Comparison of ENCODE assay signal across 10 mouse cellular contexts in the genomic region with DNA sequence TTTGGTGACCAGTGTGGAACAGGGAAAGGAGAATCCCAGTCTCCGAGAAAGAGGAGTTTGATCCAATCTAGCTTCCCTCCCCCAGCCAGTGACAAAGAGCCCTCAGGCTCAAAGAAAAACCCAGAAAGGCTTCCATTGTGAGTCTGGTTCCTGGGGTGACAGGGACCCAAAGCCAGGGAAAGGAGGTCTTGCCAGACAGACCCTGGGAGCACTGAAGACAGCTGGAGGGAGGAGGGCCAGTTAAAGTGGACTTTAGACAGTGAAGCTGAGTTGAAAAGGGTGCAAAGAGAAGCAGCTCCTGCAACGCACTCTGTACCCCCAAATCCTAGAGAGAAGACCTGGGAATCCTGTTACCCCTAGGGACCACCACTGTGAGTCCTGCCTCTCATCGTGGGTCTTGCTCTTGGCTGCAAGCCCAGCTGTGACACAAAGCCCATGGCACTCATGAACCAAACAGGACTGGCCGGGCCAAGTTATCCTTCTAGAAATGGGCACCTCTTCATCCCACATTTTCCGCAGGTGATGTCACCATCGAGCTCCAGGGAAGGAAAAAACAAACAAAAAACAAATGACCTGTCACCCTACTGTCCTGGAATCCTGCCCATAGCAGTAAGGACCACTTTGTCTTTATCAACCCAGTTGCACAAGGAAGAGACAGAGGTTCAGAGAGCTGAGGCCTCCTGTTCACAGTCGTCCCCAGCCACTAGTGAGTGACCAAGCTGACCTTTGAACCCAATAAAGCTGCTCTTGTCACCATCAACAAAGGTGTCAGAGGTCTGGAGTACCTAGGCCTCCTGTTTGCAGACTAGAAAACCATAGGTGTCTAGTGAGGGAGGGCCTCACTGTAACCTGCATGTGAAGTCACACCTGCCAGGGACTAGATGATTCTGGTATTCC. TPM values are rescaled to one million over a fixed set of nuclear protein-coding genes. Genes with fewer than 3 reads are reported as not detected.
A peak's percentile ranks its signal among the peaks of the same experiment; 100 is the strongest.
DNase-seq lines count a peak whose midpoint lies in the region; ATAC-seq and TF ChIP-seq lines count a peak whose summit lies in the region.
"Had no signal": no experiment of that assay in that cellular context is flagged by ENCODE, and none has a peak within 500 bp of the region (broad histone marks: within the 10 kb centered on the region; RNA-seq: fewer than 3 reads in every experiment).

No protein-coding gene starts in this region.

- H3K27me3 ChIP-seq in forebrain, embryonic 13.5 days: no peaks in the 10 kb centered on the region
- H3K27me3 ChIP-seq in forebrain, embryonic 11.5 days (ENCODE audit: control insufficient read depth, insufficient read depth, low read length): no peaks in the 10 kb centered on the region
- no peaks in the 10 kb centered on the region for H3K27me3 ChIP-seq in liver, embryonic 14.5 days (ENCODE audit: control insufficient read depth, insufficient read depth, low read length)
- H3K27me3 ChIP-seq in liver, embryonic 12.5 days (replicated peaks): peaks cover 16% of the 10 kb centered on the region; the same call in 1 of the 2 replicates
- no peaks in the 10 kb centered on the region for H3K27me3 ChIP-seq in forebrain, embryonic 16.5 days (replicated peaks; ENCODE audit: control insufficient read depth, insufficient read depth, low read length)
- H3K27me3 ChIP-seq in liver, embryonic 16.5 days (ENCODE audit: control insufficient read depth, insufficient read depth, low read depth, low read length): no peaks in the 10 kb centered on the region

- no peak for TF ChIP-seq EP300 in liver, embryonic 14.5 days (IDR thresholded peaks at IDR 0.05; ENCODE audit: low read depth)

- peak overlapping the region; percentile 65 for H3K27ac ChIP-seq in forebrain, embryonic 13.5 days
- no peak overlapping the region for H3K27ac ChIP-seq in forebrain, embryonic 11.5 days (ENCODE audit: low read depth, low read length)
- no peak overlapping the region for H3K27ac ChIP-seq in liver, embryonic 14.5 days
- no peak overlapping the region for H3K27ac ChIP-seq in liver, embryonic 12.5 days
- H3K27ac ChIP-seq in forebrain, embryonic 16.5 days (ENCODE audit: low read length): peak overlapping the region; percentile 72
- no peak overlapping the region for H3K27ac ChIP-seq in liver, embryonic 16.5 days (ENCODE audit: low read length)
- H3K27ac ChIP-seq: midbrain, embryonic 12.5 days had no signal

- DNase-seq in forebrain, embryonic 11.5 days (ENCODE audit: low spot score): no peak
- no peak for DNase-seq in liver, embryonic 14.5 days (ENCODE audit: low read depth in 3 of 3, low spot score in 3 of 3)
- DNase-seq in thymus, postnatal 25 days: no peak
- no peak for DNase-seq in gastrocnemius, postnatal 14 days
- DNase-seq: B cell, adult 2 months had no signal

- no peak for TF ChIP-seq CTCF in liver, embryonic 14.5 days (IDR thresholded peaks at IDR 0.05; ENCODE audit: low read depth)

- no peaks in the 10 kb centered on the region for H3K9me3 ChIP-seq in forebrain, embryonic 13.5 days (replicated peaks)
- no peaks in the 10 kb centered on the region for H3K9me3 ChIP-seq in forebrain, embryonic 11.5 days (ENCODE audit: control insufficient read depth, low read length)
- no peaks in the 10 kb centered on the region for H3K9me3 ChIP-seq in liver, embryonic 14.5 days (ENCODE audit: control insufficient read depth, low read length)
- no peaks in the 10 kb centered on the region for H3K9me3 ChIP-seq in liver, embryonic 12.5 days (replicated peaks)
- H3K9me3 ChIP-seq in forebrain, embryonic 16.5 days (ENCODE audit: control insufficient read depth, low read length): no peaks in the 10 kb centered on the region
- H3K9me3 ChIP-seq in liver, embryonic 16.5 days (replicated peaks; ENCODE audit: control insufficient read depth, low read length): no peaks in the 10 kb centered on the region
- H3K9me3 ChIP-seq: midbrain, embryonic 12.5 days had no signal

- intact Hi-C loops in gastrocnemius, postnatal 14 days (cut with DNase I; ENCODE audit: low total_unique reads): no loop called here

- H3K9ac ChIP-seq in forebrain, embryonic 13.5 days: no peak overlapping the region
- H3K9ac ChIP-seq in forebrain, embryonic 11.5 days (ENCODE audit: low read length): no peak overlapping the region
- H3K9ac ChIP-seq in liver, embryonic 14.5 days (replicated peaks): no peak overlapping the region
- no peak overlapping the region for H3K9ac ChIP-seq in liver, embryonic 12.5 days
- H3K9ac ChIP-seq in forebrain, embryonic 16.5 days (replicated peaks; ENCODE audit: low read depth, low read length): no peak overlapping the region
- no peak overlapping the region for H3K9ac ChIP-seq in liver, embryonic 16.5 days (ENCODE audit: low read depth, low read length)
- H3K9ac ChIP-seq: midbrain, embryonic 12.5 days had no signal

- no peaks in the 10 kb centered on the region for H3K36me3 ChIP-seq in forebrain, embryonic 13.5 days (ENCODE audit: poor library complexity, severe bottlenecking)
- no peaks in the 10 kb centered on the region for H3K36me3 ChIP-seq in forebrain, embryonic 11.5 days (ENCODE audit: control insufficient read depth, insufficient read depth, low read length)
- no peaks in the 10 kb centered on the region for H3K36me3 ChIP-seq in liver, embryonic 14.5 days (replicated peaks; ENCODE audit: control insufficient read depth, insufficient read depth, low read depth)
- no peaks in the 10 kb centered on the region for H3K36me3 ChIP-seq in liver, embryonic 12.5 days
- H3K36me3 ChIP-seq in forebrain, embryonic 16.5 days (ENCODE audit: control insufficient read depth, insufficient read depth): no peaks in the 10 kb centered on the region
- H3K36me3 ChIP-seq in liver, embryonic 16.5 days (ENCODE audit: control insufficient read depth, insufficient read depth): no peaks in the 10 kb centered on the region
- H3K36me3 ChIP-seq: midbrain, embryonic 12.5 days had no signal

- peaks cover 17% of the 10 kb centered on the region for H3K4me1 ChIP-seq in forebrain, embryonic 13.5 days
- no peaks in the 10 kb centered on the region for H3K4me1 ChIP-seq in forebrain, embryonic 11.5 days (replicated peaks; ENCODE audit: control insufficient read depth, insufficient read depth, low read length)
- H3K4me1 ChIP-seq in liver, embryonic 14.5 days (replicated peaks; ENCODE audit: control insufficient read depth in 2 of 2, insufficient read depth in 2 of 2, low read length in 1 of 2): peaks cover 0 to 9% of the 10 kb centered on the region in 2 experiments; a peak in 1 of 4 replicates
- H3K4me1 ChIP-seq in liver, embryonic 12.5 days: peaks cover 9% of the 10 kb centered on the region; the same call in 1 of the 2 replicates
- peaks cover 12% of the 10 kb centered on the region for H3K4me1 ChIP-seq in forebrain, embryonic 16.5 days (replicated peaks; ENCODE audit: control insufficient read depth, insufficient read depth, low read length)
- peaks cover 7% of the 10 kb centered on the region for H3K4me1 ChIP-seq in liver, embryonic 16.5 days (ENCODE audit: control insufficient read depth, low read depth, low read length)
- H3K4me1 ChIP-seq: midbrain, embryonic 12.5 days had no signal

- WGBS in forebrain, embryonic 13.5 days: 47% methylated on average over 7 of the region's 7 CpGs
- 80% methylated on average over 7 of the region's 7 CpGs for WGBS in forebrain, embryonic 11.5 days
- WGBS in liver, embryonic 14.5 days (ENCODE audit: insufficient replicate concordance): 52% methylated on average over 7 of the region's 7 CpGs
- WGBS in liver, embryonic 12.5 days (ENCODE audit: insufficient replicate concordance): 60% methylated on average over 7 of the region's 7 CpGs
- WGBS in forebrain, embryonic 16.5 days: 43% methylated on average over 7 of the region's 7 CpGs
- 49% methylated on average over 7 of the region's 7 CpGs for WGBS in liver, embryonic 16.5 days (ENCODE audit: insufficient replicate concordance)

- H3K4me3 ChIP-seq in forebrain, embryonic 13.5 days: no peak overlapping the region
- H3K4me3 ChIP-seq in forebrain, embryonic 11.5 days (ENCODE audit: low read depth, low read length): no peak overlapping the region
- no peak overlapping the region for H3K4me3 ChIP-seq in liver, embryonic 14.5 days (ENCODE audit: insufficient read depth in 1 of 2, low read depth in 2 of 2, low read length in 2 of 2)
- no peak overlapping the region for H3K4me3 ChIP-seq in liver, embryonic 12.5 days
- H3K4me3 ChIP-seq in forebrain, embryonic 16.5 days (replicated peaks; ENCODE audit: low read length): no peak overlapping the region
- H3K4me3 ChIP-seq in liver, embryonic 16.5 days (ENCODE audit: low read depth, low read length): no peak overlapping the region
- H3K4me3 ChIP-seq: midbrain, embryonic 12.5 days had no signal

- H3K4me2 ChIP-seq in forebrain, embryonic 13.5 days: no peak overlapping the region
- H3K4me2 ChIP-seq in forebrain, embryonic 11.5 days (ENCODE audit: low read depth, low read length, severe bottlenecking): no peak overlapping the region
- no peak overlapping the region for H3K4me2 ChIP-seq in liver, embryonic 14.5 days (ENCODE audit: low read depth)
- no peak overlapping the region for H3K4me2 ChIP-seq in liver, embryonic 12.5 days
- no peak overlapping the region for H3K4me2 ChIP-seq in forebrain, embryonic 16.5 days (ENCODE audit: low read length)
- H3K4me2 ChIP-seq in liver, embryonic 16.5 days (ENCODE audit: low read depth, low read length): no peak overlapping the region
- H3K4me2 ChIP-seq: midbrain, embryonic 12.5 days had no signal

- ATAC-seq in forebrain, embryonic 13.5 days: peak; percentile 58; the same call in 1 of the 2 replicates
- no peak for ATAC-seq in forebrain, embryonic 11.5 days (replicated peaks; ENCODE audit: low FRiP score)
- ATAC-seq in liver, embryonic 14.5 days (ENCODE audit: insufficient read depth): peak; percentile 31; the same call in 1 of the 2 replicates
- ATAC-seq in liver, embryonic 12.5 days: no peak
- peak; percentile 78 for ATAC-seq in forebrain, embryonic 16.5 days
- peak; percentile 67 for ATAC-seq in liver, embryonic 16.5 days (ENCODE audit: low read depth)

RNA-seq across cellular contexts. Expression of a gene that starts 11.2 kb away (rescaled TPM):
- polyA plus RNA-seq in forebrain, embryonic 13.5 days (2015; fragmentation: Nextera tagmentation; extraction: Ambion mirVana): not detected in 2 replicates
- polyA plus RNA-seq in forebrain, embryonic 11.5 days (2014; fragmentation: Nextera tagmentation; extraction: Ambion mirVana): not detected in 2 replicates
- polyA plus RNA-seq in liver, embryonic 14.5 days (2012; rRNA removed): 0.08 TPM in 1 of 2 replicates, not detected in the other
- not detected in 2 replicates for polyA plus RNA-seq in liver, embryonic 14.5 days (2014; fragmentation: Nextera tagmentation; extraction: Ambion mirVana)
- not detected in 2 replicates for polyA plus RNA-seq in liver, embryonic 12.5 days (2016; fragmentation: Nextera tagmentation; extraction: Ambion mirVana)
- not detected in 2 replicates for polyA plus RNA-seq in forebrain, embryonic 16.5 days (2015; fragmentation: Nextera tagmentation; extraction: Ambion mirVana)
- polyA plus RNA-seq in liver, embryonic 16.5 days (2015; fragmentation: Nextera tagmentation; extraction: Ambion mirVana): 0.13 TPM in 1 of 2 replicates, not detected in the other
- not detected for total RNA-seq in gastrocnemius, postnatal 14 days (2021)
- polyA plus RNA-seq: midbrain, embryonic 12.5 days had no signal

RNA-seq across cellular contexts. Expression of a gene that starts 21.2 kb away (rescaled TPM):
- 12.0 and 15.9 TPM in 2 replicates for polyA plus RNA-seq in forebrain, embryonic 13.5 days (2015; fragmentation: Nextera tagmentation; extraction: Ambion mirVana)
- 10.4 and 11.9 TPM in 2 replicates for polyA plus RNA-seq in forebrain, embryonic 11.5 days (2014; fragmentation: Nextera tagmentation; extraction: Ambion mirVana)
- 90.5 and 90.6 TPM in 2 replicates for polyA plus RNA-seq in liver, embryonic 14.5 days (2012; rRNA removed)
- 168 and 179 TPM in 2 replicates for polyA plus RNA-seq in liver, embryonic 14.5 days (2014; fragmentation: Nextera tagmentation; extraction: Ambion mirVana)
- polyA plus RNA-seq in liver, embryonic 12.5 days (2016; fragmentation: Nextera tagmentation; extraction: Ambion mirVana): 84.9 and 92.8 TPM in 2 replicates
- 25.1 and 28.4 TPM in 2 replicates for polyA plus RNA-seq in forebrain, embryonic 16.5 days (2015; fragmentation: Nextera tagmentation; extraction: Ambion mirVana)
- polyA plus RNA-seq in liver, embryonic 16.5 days (2015; fragmentation: Nextera tagmentation; extraction: Ambion mirVana): 240 and 265 TPM in 2 replicates
- total RNA-seq in gastrocnemius, postnatal 14 days (2021): 10 to 100 TPM; 19.6 to 21.2 TPM

RNA-seq across cellular contexts. Expression of a gene that starts 21.7 kb away (rescaled TPM):
- polyA plus RNA-seq in forebrain, embryonic 13.5 days (2015; fragmentation: Nextera tagmentation; extraction: Ambion mirVana): 2.3 and 3.0 TPM in 2 replicates
- 2.7 and 4.2 TPM in 2 replicates for polyA plus RNA-seq in forebrain, embryonic 11.5 days (2014; fragmentation: Nextera tagmentation; extraction: Ambion mirVana)
- polyA plus RNA-seq in liver, embryonic 14.5 days (2012; rRNA removed): 90.7 and 101 TPM in 2 replicates
- polyA plus RNA-seq in liver, embryonic 14.5 days (2014; fragmentation: Nextera tagmentation; extraction: Ambion mirVana): 6.0 and 6.8 TPM in 2 replicates
- 3.5 and 4.8 TPM in 2 replicates for polyA plus RNA-seq in liver, embryonic 12.5 days (2016; fragmentation: Nextera tagmentation; extraction: Ambion mirVana)
- 4.4 and 5.0 TPM in 2 replicates for polyA plus RNA-seq in forebrain, embryonic 16.5 days (2015; fragmentation: Nextera tagmentation; extraction: Ambion mirVana)
- 5.9 and 7.5 TPM in 2 replicates for polyA plus RNA-seq in liver, embryonic 16.5 days (2015; fragmentation: Nextera tagmentation; extraction: Ambion mirVana)
- total RNA-seq in gastrocnemius, postnatal 14 days (2021): 10 to 100 TPM; 49.4 to 49.8 TPM

RNA-seq across cellular contexts. Expression of a gene that starts 43.9 kb away (rescaled TPM):
- 84.6 and 104 TPM in 2 replicates for polyA plus RNA-seq in forebrain, embryonic 13.5 days (2015; fragmentation: Nextera tagmentation; extraction: Ambion mirVana)
- 67.9 and 76.7 TPM in 2 replicates for polyA plus RNA-seq in forebrain, embryonic 11.5 days (2014; fragmentation: Nextera tagmentation; extraction: Ambion mirVana)
- polyA plus RNA-seq in liver, embryonic 14.5 days (2012; rRNA removed): 7.1 and 8.7 TPM in 2 replicates
- polyA plus RNA-seq in liver, embryonic 14.5 days (2014; fragmentation: Nextera tagmentation; extraction: Ambion mirVana): 3.0 and 3.3 TPM in 2 replicates
- polyA plus RNA-seq in liver, embryonic 12.5 days (2016; fragmentation: Nextera tagmentation; extraction: Ambion mirVana): 7.6 and 8.8 TPM in 2 replicates
- polyA plus RNA-seq in forebrain, embryonic 16.5 days (2015; fragmentation: Nextera tagmentation; extraction: Ambion mirVana): 105 and 141 TPM in 2 replicates
- polyA plus RNA-seq in liver, embryonic 16.5 days (2015; fragmentation: Nextera tagmentation; extraction: Ambion mirVana): 3.6 and 4.9 TPM in 2 replicates
- 10 to 100 TPM; 34.6 to 41.4 TPM for total RNA-seq in gastrocnemius, postnatal 14 days (2021)

RNA-seq across cellular contexts. Expression of a gene that starts 58.9 kb away (rescaled TPM):
- polyA plus RNA-seq in forebrain, embryonic 13.5 days (2015; fragmentation: Nextera tagmentation; extraction: Ambion mirVana): 0.40 and 0.43 TPM in 2 replicates
- 1.7 and 2.2 TPM in 2 replicates for polyA plus RNA-seq in forebrain, embryonic 11.5 days (2014; fragmentation: Nextera tagmentation; extraction: Ambion mirVana)
- 4.3 and 4.5 TPM in 2 replicates for polyA plus RNA-seq in liver, embryonic 14.5 days (2012; rRNA removed)
- polyA plus RNA-seq in liver, embryonic 14.5 days (2014; fragmentation: Nextera tagmentation; extraction: Ambion mirVana): 5.0 and 5.9 TPM in 2 replicates
- 3.6 and 3.9 TPM in 2 replicates for polyA plus RNA-seq in liver, embryonic 12.5 days (2016; fragmentation: Nextera tagmentation; extraction: Ambion mirVana)
- polyA plus RNA-seq in forebrain, embryonic 16.5 days (2015; fragmentation: Nextera tagmentation; extraction: Ambion mirVana): 0.27 and 0.65 TPM in 2 replicates
- 5.7 and 7.1 TPM in 2 replicates for polyA plus RNA-seq in liver, embryonic 16.5 days (2015; fragmentation: Nextera tagmentation; extraction: Ambion mirVana)
- 1 to 10 TPM; 1.1 to 2.1 TPM for total RNA-seq in gastrocnemius, postnatal 14 days (2021)

Comparison
In these comparisons a context has a peak if more than half of its experiments do, and no peak if none do; other contexts are left out.
1. ATAC-seq: peak in forebrain, embryonic 13.5 days (single experiment), liver, embryonic 14.5 days (single experiment), forebrain, embryonic 16.5 days (single experiment) and liver, embryonic 16.5 days (single experiment); none in forebrain, embryonic 11.5 days (single experiment) and liver, embryonic 12.5 days (single experiment).
2. H3K27ac ChIP-seq: peak in forebrain, embryonic 13.5 days (single experiment) and forebrain, embryonic 16.5 days (single experiment); none in forebrain, embryonic 11.5 days (single experiment), liver, embryonic 14.5 days (single experiment), liver, embryonic 12.5 days (single experiment) and liver, embryonic 16.5 days (single experiment).